Mouse (Mus musculus): ENCODE measurements at regions not wholly inside any gene's neighbourhood (a gene's known extent, or its start where the extent isn't known, plus 50 kb on each side); places are given as distances from the start of the nearest gene placed in this dataset.
A peak's percentile ranks its signal among the peaks of the same experiment; 100 is the strongest.

DNA sequence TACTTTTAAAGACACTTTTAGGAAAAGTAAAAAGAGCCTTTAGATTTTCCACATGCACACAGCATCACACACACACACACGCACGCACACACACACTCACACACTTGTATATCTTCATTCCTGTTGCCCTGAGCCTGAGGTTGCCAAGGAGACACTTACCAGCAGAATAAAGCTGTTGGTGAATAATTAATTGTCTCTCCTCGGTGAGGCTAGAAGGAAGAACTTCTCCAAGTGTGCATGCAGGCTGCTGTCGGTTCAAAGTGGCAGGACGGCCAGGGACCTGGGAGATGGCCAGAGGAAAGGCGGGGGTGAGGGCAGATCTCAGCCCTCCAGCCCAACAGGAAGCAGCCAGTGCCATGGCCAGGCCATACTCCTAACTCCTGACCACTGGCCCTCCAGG lies 98.6 kb upstream of the Prok2 start:
- DNase-seq (ENCODE audit: low spot score) = no peak

DNA sequence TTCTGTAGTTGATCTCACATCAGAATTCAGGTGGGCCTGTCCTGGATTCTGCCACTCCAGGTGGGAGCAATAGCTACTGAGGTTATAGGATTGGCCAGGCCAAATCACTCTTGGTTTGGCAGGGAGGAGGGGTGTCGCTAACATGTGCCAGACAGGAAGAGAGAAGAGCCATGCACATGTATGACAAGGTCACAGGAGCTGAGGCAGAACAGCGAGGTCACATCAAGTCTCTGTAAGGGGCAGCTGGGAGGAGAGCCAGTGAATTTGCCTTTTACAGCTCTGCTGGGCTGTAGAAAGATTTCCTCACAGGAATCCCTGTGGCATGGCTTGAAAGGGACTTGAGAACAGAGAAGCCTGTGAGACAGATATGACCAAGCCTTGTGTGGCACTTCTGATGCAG lies 96.3 kb upstream of the Prok2 start:
- no peak for DNase-seq (ENCODE audit: low spot score)

DNA sequence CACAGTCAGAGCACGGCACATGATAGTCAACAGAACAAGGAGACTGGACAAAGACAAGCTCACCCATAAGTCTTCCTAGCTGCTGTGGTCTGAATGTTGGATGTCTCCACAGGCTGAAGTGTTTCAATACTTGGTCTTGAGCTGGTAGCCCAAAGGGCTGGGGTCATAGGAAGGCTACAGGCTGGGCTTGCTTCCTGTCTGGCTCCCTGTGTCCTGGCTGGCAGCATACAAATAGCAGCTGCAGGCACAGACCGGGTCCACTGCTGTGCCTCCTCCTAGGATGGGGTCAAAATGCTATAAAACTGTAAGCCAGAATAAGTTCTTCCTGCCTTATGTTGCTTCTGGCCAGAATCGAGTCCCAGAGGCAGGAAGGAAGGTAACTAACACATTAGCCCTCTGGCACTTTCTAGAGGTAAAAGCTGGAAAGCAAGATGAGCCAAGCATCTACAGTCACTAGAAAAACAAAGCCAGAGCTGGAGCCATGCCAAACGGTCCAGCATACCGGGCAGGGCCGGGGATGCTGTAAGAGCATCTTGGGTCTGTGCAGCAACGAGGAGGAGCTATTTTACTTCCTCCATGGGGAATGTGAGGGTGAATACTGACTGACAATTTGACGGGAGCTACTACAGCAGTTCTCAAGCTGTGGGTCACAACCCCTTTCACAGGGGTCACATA lies 93.2 kb upstream of the Prok2 start:
- peak; percentile 50 for DNase-seq (ENCODE audit: low spot score)

DNA sequence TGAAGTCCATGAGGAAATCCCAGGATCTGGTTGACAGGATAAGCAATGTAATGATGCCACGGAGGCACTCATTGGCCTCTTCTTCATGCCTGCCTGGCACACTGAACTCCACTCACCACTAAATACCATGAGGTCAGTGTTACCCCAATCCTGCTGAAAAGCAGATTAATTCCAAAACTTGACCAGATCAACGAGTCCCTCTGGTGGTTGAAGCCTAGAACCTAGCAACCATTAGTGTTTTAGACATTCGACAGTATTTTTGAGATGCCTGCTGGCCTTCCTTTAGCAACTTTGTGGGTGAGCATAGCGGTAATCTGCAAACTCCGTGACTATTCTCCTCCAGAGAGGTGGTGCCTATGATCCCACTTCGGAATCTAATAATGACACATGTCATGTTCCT lies 92.3 kb upstream of the Prok2 start:
- DNase-seq (ENCODE audit: low spot score) = no peak

DNA sequence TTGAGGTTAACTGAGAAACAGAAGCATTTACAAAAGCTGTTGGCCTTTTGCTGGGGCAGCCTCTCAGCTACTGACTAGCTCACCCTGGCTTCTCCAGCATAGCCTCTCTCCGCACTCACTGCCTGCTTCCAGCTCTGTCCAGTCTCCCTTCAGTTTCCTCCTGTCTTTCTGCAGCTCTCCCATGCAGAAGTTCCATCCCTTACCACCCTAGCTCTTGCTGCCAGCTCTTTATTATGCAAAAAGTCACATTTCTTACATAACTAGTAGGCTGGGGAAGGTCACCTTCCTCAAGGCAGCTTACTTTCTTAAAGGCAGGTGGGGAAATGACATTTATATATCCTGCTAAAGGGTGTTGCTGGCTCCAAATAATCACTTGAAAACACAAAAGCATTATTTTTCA lies 91.1 kb upstream of the Prok2 start:
- DNase-seq (ENCODE audit: low spot score) = no peak

DNA sequence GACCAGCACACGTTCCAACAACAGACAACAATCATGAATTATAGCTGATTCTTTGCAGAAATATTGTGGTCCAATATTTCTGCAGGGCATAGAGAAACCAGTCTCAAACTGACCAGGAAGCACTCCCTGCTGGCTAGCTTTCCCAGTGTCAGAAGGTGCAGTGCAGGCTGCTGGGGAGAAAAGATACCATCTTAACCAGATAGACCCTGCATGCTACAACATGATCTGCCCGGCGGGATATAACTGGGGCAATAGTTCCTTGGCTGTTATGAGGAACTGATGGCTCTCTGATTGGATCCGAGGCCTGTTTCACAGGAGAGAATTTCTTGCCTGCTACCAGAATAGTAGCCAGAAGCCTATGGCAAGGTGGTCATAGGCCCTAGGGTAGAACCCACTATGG lies 86.9 kb upstream of the Prok2 start:
- DNase-seq (ENCODE audit: low spot score) = no peak

DNA sequence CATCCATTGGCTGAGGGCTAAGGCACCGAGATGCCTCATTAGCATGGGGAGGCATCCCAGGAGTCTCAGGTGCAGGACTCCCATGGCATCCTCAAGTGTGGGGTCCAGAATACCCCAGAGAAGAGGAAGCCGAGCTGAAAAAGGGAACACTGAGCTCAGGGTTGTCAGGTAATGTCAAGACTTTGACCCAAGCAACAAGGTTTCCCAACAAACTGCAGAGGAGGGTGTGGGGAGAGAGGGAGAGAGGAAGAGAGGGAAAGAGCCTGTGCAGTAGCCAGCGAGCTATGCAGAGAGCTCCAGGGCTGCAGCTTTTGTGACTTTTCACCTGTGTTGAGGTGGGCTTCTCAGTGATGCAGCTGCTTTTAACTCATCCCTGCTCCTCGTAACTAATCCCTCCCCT lies 85.7 kb upstream of the Prok2 start:
- no peak for DNase-seq (ENCODE audit: low spot score)

DNA sequence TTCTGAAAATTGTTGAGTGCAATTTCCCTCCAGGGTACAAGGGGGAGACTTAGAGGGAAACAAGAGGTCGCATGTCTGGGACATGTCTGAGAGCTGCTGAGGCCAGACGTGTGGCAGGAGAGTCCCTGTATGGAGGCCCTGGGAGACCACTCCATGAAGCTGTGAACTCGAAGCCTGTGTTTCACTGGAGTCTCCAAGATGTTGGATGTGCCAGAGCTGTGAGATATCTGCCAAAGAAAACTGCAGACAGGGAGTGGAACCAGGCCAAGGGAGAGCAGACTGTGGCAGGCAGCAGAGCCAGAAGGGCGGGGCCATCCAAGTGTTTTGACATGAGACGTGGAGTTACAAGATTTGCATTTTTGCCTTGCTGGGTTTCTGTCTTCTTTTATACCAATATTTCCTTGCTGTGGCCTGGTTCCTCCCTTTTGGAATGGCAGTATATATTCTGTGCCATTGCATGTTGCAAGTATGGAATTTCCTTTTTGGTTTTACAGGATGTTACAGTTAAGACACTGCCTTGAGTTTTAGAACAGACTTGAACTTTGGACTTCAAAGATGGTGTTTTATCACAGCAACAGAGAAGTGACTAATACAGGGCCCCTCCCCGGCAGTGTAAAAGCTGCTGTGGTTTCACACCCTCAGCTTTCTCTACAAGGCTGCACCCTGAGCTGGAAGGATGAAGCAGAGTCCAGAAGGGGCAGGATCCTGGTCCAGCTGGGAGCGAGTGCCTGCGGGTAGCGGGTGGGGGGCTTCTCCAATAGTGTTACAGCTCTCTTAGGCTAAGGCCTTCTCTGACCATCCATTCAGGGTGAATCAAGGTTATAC lies 85.0 kb upstream of the Prok2 start:
- peak; percentile 68 for DNase-seq (ENCODE audit: low spot score)

DNA sequence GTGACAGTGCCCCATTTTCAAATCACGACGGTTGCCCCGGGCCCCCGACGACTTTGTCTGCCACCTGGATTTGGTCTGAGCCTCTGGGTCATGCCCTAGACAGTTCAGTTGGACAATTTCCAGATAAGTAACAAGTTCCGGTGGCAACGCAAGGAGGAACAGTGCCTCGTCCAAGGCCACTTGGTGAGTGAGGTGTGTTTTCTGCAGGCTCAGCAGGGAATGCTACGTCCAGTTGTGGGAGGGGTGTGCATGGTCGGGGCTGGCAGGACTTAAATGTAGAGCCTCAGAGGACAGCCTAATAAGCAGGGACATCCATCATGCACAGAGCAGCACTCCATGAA lies 78.7 kb upstream of the Prok2 start:
- peak; percentile 46 for DNase-seq (ENCODE audit: low spot score)

DNA sequence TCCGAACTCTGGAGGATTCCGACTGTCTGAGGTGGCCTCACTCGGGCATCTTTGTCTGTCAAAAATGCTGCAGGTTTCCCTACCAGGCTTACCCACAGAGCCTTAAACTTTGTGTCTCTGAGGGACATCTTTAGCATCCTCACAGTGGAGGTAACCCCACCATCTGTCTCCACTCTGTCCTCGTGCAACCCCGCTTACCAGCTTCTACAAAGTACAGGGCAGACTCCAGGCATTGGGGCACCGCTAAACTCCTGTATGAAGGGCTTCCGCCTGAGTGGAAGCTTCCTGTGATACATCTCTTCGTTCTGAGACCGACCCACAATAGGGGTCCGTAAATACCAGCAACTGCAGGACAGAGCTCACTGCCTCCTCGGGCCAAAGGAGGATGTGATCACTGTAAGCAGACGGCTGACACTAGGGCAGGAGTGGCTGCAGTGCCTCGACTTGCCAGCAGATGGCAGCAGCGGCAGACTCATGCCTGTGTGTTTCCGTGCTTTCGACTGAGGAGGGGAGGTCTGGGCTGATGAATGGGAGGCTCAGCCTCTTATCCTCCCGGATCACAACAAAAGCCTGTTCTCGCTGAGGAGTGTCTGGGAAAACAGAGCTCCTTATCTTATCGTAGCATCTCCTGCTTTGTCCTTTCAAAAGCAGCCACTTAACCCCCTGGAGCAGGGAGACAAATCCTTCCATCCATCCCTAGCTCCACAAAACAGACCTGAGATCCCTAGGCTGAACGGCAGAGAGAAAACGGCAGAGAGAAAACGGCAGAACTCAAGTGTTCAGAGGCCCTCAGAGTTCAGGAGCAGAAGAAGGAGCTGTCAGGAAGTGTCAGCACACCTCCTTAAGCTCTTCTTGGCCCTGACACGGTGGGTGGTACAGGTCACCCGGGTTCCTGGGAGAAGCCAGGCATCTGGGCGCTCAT lies 78.1 kb upstream of the Prok2 start:
- peak; percentile 97 for DNase-seq (ENCODE audit: low spot score)

DNA sequence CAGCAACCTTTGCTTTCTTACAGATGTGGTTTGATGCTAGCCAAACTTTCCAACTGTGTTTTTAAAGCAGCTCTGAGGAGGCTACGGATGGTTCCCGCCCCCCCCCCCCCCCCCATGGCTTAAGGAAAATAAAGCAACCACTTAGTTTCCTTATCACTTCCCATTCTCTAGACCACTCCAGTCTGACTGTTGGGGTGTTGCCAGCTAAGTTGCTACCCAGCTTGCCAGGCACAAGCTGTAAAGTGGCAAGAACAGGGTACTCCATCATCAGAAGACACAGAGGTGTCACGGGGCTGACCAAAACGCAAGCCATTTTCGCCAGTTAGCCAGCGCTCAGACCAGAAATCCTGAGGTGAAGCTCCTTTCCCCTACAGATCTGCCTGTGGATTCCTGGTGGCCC lies 74.7 kb upstream of the Prok2 start:
- no peak for DNase-seq (ENCODE audit: low spot score)

DNA sequence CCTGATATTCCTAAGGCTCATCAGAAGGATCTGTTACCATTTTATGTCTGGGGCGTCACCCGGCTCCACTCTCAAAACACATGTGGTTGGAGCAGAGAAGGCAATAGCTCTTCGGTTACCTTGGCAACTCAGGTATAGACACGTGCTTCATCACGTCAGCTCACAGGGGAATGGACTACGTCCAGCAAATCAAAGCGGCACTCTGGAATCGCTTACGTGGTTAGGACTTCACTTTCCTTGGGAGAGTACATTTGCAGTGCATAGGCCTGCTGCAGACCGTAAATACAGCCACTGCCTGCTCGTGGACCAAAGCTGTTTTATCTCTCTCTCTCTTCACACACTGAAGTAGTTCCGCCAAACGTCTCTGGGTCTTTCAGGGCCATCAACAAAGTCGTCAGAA lies 74.1 kb upstream of the Prok2 start:
- no peak for DNase-seq (ENCODE audit: low spot score)

DNA sequence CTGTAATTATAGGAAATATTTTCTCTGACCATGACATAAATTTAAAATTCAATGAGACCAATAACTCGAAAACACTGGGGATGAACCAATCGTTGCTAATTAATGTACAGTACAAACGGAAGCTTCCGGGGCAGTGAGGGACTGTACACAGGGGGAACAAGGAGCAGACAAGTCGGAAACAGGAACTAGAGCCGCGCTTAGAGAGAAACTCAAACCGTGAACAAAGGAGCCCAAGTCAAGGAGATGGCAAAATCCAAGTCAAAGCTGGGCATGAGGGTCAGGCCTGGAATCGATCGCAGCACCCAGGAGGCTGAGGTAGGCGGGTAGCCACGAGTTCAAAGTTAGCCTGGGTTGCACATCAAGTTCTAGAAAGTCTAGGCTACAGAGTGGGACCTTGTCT lies 70.2 kb upstream of the Prok2 start:
- no peak for DNase-seq (ENCODE audit: low spot score)

DNA sequence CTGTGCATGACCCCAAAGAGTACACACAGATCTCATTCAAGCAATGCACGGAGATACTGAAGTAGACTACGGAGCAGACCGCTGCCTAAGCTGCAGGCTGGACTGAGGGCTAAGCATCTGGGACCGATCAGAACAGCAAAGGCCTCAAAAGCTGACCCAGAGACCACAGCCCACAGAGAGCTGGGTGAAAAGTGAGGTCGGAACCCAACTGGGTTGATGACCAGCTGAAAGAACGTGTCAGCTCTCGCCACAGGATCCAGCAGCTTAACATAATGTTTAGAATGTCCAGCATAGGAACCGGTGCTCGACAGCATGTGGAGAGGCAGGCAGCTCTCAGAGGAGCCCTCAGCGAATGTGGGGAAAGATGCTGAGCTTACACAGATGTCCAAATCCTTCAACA lies 67.4 kb upstream of the Prok2 start:
- no peak for DNase-seq (ENCODE audit: low spot score)

DNA sequence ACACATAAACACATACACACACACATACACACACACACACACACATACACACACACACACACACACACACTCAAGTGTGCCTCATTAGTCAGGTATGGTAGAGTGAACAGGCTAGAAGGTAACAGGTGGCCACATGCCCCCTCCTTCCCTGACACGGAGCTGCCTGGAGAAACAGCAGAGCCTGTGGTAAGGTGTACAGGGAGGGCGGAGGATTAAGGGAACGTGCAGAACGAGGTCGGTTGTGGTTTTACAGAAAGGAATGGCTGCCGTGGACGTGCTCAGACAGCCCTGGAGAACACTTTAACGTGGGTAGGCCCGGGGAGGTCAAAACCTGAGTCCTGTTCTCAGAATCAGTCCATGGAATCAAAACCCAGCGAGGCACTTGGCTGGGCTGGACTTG lies 66.2 kb upstream of the Prok2 start:
- DNase-seq (ENCODE audit: low spot score) = no peak

DNA sequence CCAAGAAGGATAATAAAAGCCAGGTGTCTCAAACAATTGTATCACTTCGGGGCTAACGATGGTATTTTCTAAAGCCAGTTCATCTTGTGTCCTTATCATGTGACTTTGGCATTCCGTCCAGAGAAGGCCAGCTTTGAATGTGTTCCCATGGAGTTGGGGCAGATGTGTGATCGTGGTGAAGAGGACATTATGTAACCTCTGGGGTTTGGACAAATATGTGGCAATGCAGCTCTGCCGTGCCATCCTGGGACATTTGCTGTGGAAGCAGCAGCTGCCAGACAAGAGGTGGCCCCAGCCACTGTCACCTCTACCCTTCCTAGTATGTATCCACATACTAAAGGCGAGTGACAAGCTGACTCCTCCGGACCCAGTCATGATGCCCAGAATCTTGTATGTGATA lies 60.8 kb upstream of the Prok2 start:
- DNase-seq (ENCODE audit: low spot score) = no peak

DNA sequence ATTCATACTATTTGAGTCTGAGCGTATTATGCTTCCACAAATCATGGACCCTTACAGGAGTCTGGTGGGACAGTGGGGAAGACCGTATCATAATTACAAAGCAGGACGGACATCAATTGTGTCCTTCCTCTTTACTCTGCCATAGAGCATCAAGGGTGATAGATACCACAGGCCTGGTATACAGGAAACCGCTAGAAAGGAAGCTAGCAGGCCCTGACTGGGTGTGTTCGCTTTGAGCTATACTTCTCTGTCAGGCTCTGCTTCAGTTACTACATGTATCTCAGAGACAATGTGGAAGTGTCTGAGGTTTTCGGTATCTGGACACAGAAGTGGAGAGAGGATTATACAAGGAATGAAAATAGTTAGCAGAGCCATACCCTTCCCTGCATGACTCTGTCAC lies 59.0 kb upstream of the Prok2 start:
- DNase-seq (ENCODE audit: low spot score) = no peak

DNA sequence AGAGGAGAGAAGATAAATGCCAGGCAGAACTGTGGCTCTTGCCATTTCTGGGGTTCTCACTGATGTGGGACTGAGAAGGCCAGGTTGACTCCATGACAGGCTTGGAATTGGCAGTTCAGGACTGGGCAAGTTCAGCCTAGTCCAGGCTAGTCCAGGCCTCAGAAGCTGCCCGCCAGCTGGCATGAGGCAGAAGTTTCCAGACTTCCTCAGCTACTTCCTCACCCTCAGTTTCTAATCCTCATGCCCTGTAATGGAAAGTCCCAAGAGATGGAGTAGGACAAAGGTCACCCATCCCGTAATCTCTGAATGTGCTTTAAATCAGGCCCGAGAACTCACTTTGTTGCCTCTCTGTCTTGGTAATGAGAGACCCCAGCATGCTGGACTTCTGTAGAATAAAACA lies 58.6 kb upstream of the Prok2 start:
- no peak for DNase-seq (ENCODE audit: low spot score)

DNA sequence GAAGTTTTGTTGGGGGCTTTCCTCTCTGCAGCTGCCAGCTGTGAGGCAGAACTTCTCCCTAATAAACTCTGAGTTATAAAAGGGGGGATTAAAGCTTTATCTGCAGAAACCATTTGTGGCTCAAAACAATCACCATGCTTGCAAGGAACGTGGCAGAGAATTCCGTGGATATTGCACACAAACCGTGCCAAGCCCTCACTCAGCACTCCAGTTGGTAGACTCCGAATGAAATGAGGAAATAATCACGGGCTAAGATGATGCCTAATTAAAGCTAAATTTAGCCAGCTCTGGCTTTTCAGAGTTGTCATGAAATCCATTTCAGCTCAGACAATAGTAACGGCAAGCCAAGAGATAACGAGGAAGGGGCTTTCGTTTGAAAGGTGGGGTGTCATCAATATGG lies 58.1 kb upstream of the Prok2 start:
- no peak for DNase-seq (ENCODE audit: low spot score)

DNA sequence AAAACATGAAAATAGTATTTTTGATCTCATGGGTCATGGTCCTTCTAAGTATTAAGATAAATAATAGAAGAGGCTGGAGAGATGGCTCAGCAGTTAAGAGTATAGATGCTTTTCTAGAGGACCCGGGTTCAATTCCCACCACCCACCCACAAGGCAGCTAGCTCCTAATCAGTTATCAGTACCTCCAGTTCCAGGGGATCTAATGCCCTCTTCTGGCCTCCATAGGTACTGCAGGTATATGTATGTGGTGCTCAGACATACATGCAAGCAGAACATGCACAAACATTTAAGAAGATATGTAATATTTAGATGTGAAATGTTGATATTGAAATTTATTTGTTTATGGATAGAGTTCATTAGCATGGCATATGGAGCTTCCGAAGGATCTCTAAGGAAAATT lies 56.8 kb upstream of the Prok2 start:
- DNase-seq (ENCODE audit: low spot score) = no peak

All from testis, postnatal 10 days (tissue).